In genomic region chr17:86228850-86229249, GRCm38 (mm10) we compare ENCODE assay signal across 22 mouse cellular contexts.
DNase-seq lines count a peak whose midpoint lies in the region; ATAC-seq and TF ChIP-seq lines count a peak whose summit lies in the region.
"Had no signal": no experiment of that assay in that cellular context is flagged by ENCODE, and none has a peak within 500 bp of the region (broad histone marks: within the 10 kb centered on the region; RNA-seq: fewer than 3 reads in every experiment).

No protein-coding gene starts in this region.

- no peak overlapping the region for H3K4me2 ChIP-seq in hindbrain, embryonic 12.5 days (replicated peaks)
- H3K4me2 ChIP-seq: liver, embryonic 15.5 days; midbrain, embryonic 15.5 days; neural tube, embryonic 15.5 days had no signal

- H3K9me3 ChIP-seq in hindbrain, embryonic 12.5 days (replicated peaks), result no peaks in the 10 kb centered on the region
- H3K9me3 ChIP-seq: liver, embryonic 15.5 days; midbrain, embryonic 15.5 days; neural tube, embryonic 15.5 days had no signal

- H3K9ac ChIP-seq in hindbrain, embryonic 12.5 days, result no peak overlapping the region
- H3K9ac ChIP-seq: liver, embryonic 15.5 days; midbrain, embryonic 15.5 days; neural tube, embryonic 15.5 days had no signal

- ATAC-seq in hindbrain, embryonic 12.5 days (ENCODE audit: low FRiP score), result no peak
- ATAC-seq: forebrain, embryonic 16.5 days; midbrain, embryonic 15.5 days had no signal

- TF ChIP-seq CTCF in layer of hippocampus, adult 2 months (conservative IDR thresholded peaks at IDR 0.05), result no peak

- peak; percentile 63 to 65 for DNase-seq in layer of hippocampus, adult 2 months (ENCODE audit: low spot score in 2 of 2)
- no peak for DNase-seq in layer of hippocampus, postnatal 25 days (ENCODE audit: extremely low spot score in 1 of 2, low spot score in 1 of 2)
- peak; percentile 84 for DNase-seq in brain, adult 2 months (ENCODE audit: low read depth, low spot score)
- DNase-seq in frontal cortex, postnatal 36 days (ENCODE audit: low spot score in 2 of 2), result peak; percentile 70 to 80
- DNase-seq in right cerebral cortex, adult 2 months (ENCODE audit: low spot score in 2 of 2), result peak; percentile 73 to 80
- no peak for DNase-seq in T-cell, adult 2 months (ENCODE audit: low spot score)
- no peak for DNase-seq in lung, postnatal 25 days (ENCODE audit: low spot score)
- DNase-seq: adrenal gland, postnatal 25 days; cerebellum, adult 11-12 months; cerebellum, postnatal 14 days; embryo, embryonic 11 days; gastrocnemius, postnatal 14 days; kidney, adult 18-20 months; lung, postnatal 10 days had no signal

- no peaks in the 10 kb centered on the region for H3K36me3 ChIP-seq in hindbrain, embryonic 12.5 days
- H3K36me3 ChIP-seq: liver, embryonic 15.5 days; midbrain, embryonic 15.5 days; neural tube, embryonic 15.5 days had no signal

- WGBS in hindbrain, embryonic 12.5 days, result 87% methylated on average over 8 of the region's 8 CpGs

- H3K4me1 ChIP-seq in hindbrain, embryonic 12.5 days, result no peaks in the 10 kb centered on the region; the same call in 1 of the 2 replicates
- H3K4me1 ChIP-seq: liver, embryonic 15.5 days had no signal

- H3K27me3 ChIP-seq in hindbrain, embryonic 12.5 days, result no peaks in the 10 kb centered on the region
- H3K27me3 ChIP-seq: CH12.LX; liver, embryonic 15.5 days; midbrain, embryonic 15.5 days; neural tube, embryonic 15.5 days had no signal

- H3K27ac ChIP-seq in layer of hippocampus, adult 2 months, result peak overlapping the region; percentile 86
- no peak overlapping the region for H3K27ac ChIP-seq in hindbrain, embryonic 12.5 days
- H3K27ac ChIP-seq: kidney, postnatal 0 days; liver, embryonic 15.5 days; midbrain, embryonic 15.5 days; neural tube, embryonic 15.5 days had no signal

- no peak overlapping the region for H3K4me3 ChIP-seq in layer of hippocampus, adult 2 months
- H3K4me3 ChIP-seq in hindbrain, embryonic 12.5 days, result no peak overlapping the region
- H3K4me3 ChIP-seq: liver, embryonic 15.5 days; midbrain, embryonic 15.5 days; myocyte; neural tube, embryonic 15.5 days had no signal

Comparison
In these comparisons a context has a peak if more than half of its experiments do, and no peak if none do; other contexts are left out.
1. DNase-seq: peak in layer of hippocampus, adult 2 months (2 of 2), brain, adult 2 months (single experiment), frontal cortex, postnatal 36 days (2 of 2) and right cerebral cortex, adult 2 months (2 of 2); none in layer of hippocampus, postnatal 25 days (0 of 2), T-cell, adult 2 months (single experiment) and lung, postnatal 25 days (single experiment).